Mouse (Mus musculus) forebrain, postnatal 0 days (tissue): ENCODE data around the gene Zmynd15. TPM values are rescaled to one million over a fixed set of nuclear protein-coding genes. Genes with fewer than 3 reads are reported as not detected.

Experiments
- ATAC-seq: fragments of 200-750 bp; cut with Nextera tagmentation; 2 replicates; pipeline ENCODE4 v1.8.0; 2017; ENCODE audit warnings: mild to moderate bottlenecking, moderate library complexity
- DNase-seq: peaks from one replicate; pipeline ENCODE4 v3.0.0-alpha.2; 2015
- H3K27ac ChIP-seq: fragments of 300-500 bp; sonication (generic); 2 replicates; pipeline ENCODE4 v1.5.1; 2014; ENCODE audit warnings: low read depth, mild to moderate bottlenecking, antibody characterized with exemption, low read length, moderate library complexity, mixed read lengths
- H3K27me3 ChIP-seq: fragments of 300-500 bp; sonication (generic); 2 replicates; pipeline ENCODE4 v1.6.1; 2014; ENCODE audit warnings: mild to moderate bottlenecking, low read length, mixed read lengths; ENCODE audit not compliant: insufficient read depth
- H3K36me3 ChIP-seq: fragments of 300-500 bp; sonication (generic); 2 replicates; pipeline ENCODE4 v1.6.1; 2014; ENCODE audit warnings: mild to moderate bottlenecking, moderate library complexity; ENCODE audit not compliant: insufficient read depth
- H3K4me1 ChIP-seq: fragments of 300-500 bp; sonication (generic); 2 replicates; pipeline ENCODE4 v1.6.1; 2014; ENCODE audit warnings: antibody characterized with exemption; ENCODE audit not compliant: insufficient read depth
- H3K4me2 ChIP-seq: fragments of 300-500 bp; sonication (generic); 2 replicates; pipeline ENCODE4 v1.6.1; 2014; ENCODE audit warnings: low read depth, mild to moderate bottlenecking, moderate library complexity
- H3K4me3 ChIP-seq: fragments of 300-500 bp; sonication (generic); 2 replicates; pipeline ENCODE4 v1.5.1; 2014; ENCODE audit warnings: low read depth, low read length, mixed read lengths
- H3K9ac ChIP-seq: fragments of 300-500 bp; sonication (generic); 2 replicates; pipeline ENCODE4 v1.6.1; 2014; ENCODE audit warnings: mild to moderate bottlenecking
- H3K9me3 ChIP-seq: fragments of 300-500 bp; sonication (generic); 2 replicates; pipeline ENCODE4 v1.6.1; 2016; ENCODE audit warnings: low read length
- CTCF ChIP-seq: sonication (generic); IDR thresholded peaks from 2 replicates; pipeline ENCODE4 v1.5.1; 2016; ENCODE audit warnings: antibody characterized with exemption, control low read depth, low read depth
- WGBS: fragments of 180-500 bp; shearing (Covaris S2); extraction: QIAGEN DNeasy Blood & Tissue Kit; methylation state at CpG from one replicate; pipeline ENCODE4 v1.1.7; 2014; 5-methylcytosine and 5-hydroxymethylcytosine counted together
- polyA plus RNA-seq: library from polyadenylated mRNA; unstranded; fragments of >200 nt; fragmentation: Nextera tagmentation; extraction: Ambion mirVana; gene quantifications from 2 replicates; pipeline ENCODE4 v1.2.1, GENCODE M21; 2015
- total RNA-seq: library from RNA; depleted of rRNA; stranded (reverse); fragments of >200 nt; gene quantifications from 2 replicates; pipeline ENCODE4 v1.2.3, GENCODE M21; 2014

Zmynd15 gene
- total and polyA plus RNA-seq, 2 experiments from 2014 or later: 0.84 to 1.1 TPM

GRCm38 (mm10) chr11:70438728-70439374 is 20.4 kb upstream of the Zmynd15 start:
- H3K27ac ChIP-seq: no peak overlapping the region
- H3K4me1 ChIP-seq: peaks cover under 1% of the 10 kb centered on the region
- no peak overlapping the region for H3K9ac ChIP-seq
- H3K9me3 ChIP-seq: no peaks in the 10 kb centered on the region
- WGBS: 91% methylated on average over 7 of the region's 7 CpGs
- DNase-seq (no peak), ATAC-seq (no peak)
- TF ChIP-seq CTCF: no peak
- no peak overlapping the region for H3K4me2 ChIP-seq
- peaks cover 50% of the 10 kb centered on the region for H3K36me3 ChIP-seq
- no peaks in the 10 kb centered on the region for H3K27me3 ChIP-seq
- no peak overlapping the region for H3K4me3 ChIP-seq

- Histone ChIP-seq H3K9ac (no peak overlapping the region), H3K9me3 (no peaks in the 10 kb centered on the region), H3K4me3 (no peak overlapping the region), H3K27ac (no peak overlapping the region), H3K27me3 (no peaks in the 10 kb centered on the region), H3K4me1 (no peaks in the 10 kb centered on the region), H3K36me3 (peaks cover 50% of the 10 kb centered on the region), H3K4me2 (no peak overlapping the region)
- WGBS: 95% methylated on average over 4 of the region's 4 CpGs
- ATAC-seq: no peak
- TF ChIP-seq CTCF: no peak
- DNase-seq: no peak
Observed at GRCm38 (mm10) chr11:70440637-70441036, 18.6 kb upstream of the Zmynd15 start.

- 89% methylated on average over 7 of the region's 7 CpGs for WGBS
- no peak for TF ChIP-seq CTCF
- Histone ChIP-seq H3K4me2 (no peak overlapping the region), H3K9ac (no peak overlapping the region), H3K4me1 (no peaks in the 10 kb centered on the region), H3K4me3 (no peak overlapping the region), H3K27me3 (no peaks in the 10 kb centered on the region), H3K9me3 (no peaks in the 10 kb centered on the region), H3K36me3 (peaks cover 40% of the 10 kb centered on the region), H3K27ac (no peak overlapping the region)
- DNase-seq (no peak), ATAC-seq (no peak)
Observed at GRCm38 (mm10) chr11:70441882-70442281, 17.4 kb upstream of the Zmynd15 start.

- H3K36me3 ChIP-seq: peaks cover 19% of the 10 kb centered on the region
- 85% methylated on average over 3 of the region's 3 CpGs for WGBS
- H3K4me3 ChIP-seq: no peak overlapping the region
- no peak overlapping the region for H3K27ac ChIP-seq
- no peaks in the 10 kb centered on the region for H3K9me3 ChIP-seq
- DNase-seq: no peak
- H3K4me1 ChIP-seq: no peaks in the 10 kb centered on the region
- no peak for ATAC-seq
- no peak overlapping the region for H3K4me2 ChIP-seq
- TF ChIP-seq CTCF: no peak
- no peaks in the 10 kb centered on the region for H3K27me3 ChIP-seq
- H3K9ac ChIP-seq: no peak overlapping the region
Observed at GRCm38 (mm10) chr11:70443964-70444363, 15.3 kb upstream of the Zmynd15 start.

GRCm38 (mm10) chr11:70444667-70445066 is 14.6 kb upstream of the Zmynd15 start:
- Histone ChIP-seq H3K27me3 (no peaks in the 10 kb centered on the region), H3K27ac (no peak overlapping the region), H3K4me1 (no peaks in the 10 kb centered on the region), H3K4me3 (no peak overlapping the region), H3K9me3 (no peaks in the 10 kb centered on the region), H3K4me2 (no peak overlapping the region), H3K9ac (no peak overlapping the region), H3K36me3 (peaks cover 12% of the 10 kb centered on the region)
- no peak for DNase-seq
- WGBS: 83% methylated on average over 6 of the region's 6 CpGs
- TF ChIP-seq CTCF: no peak
- no peak for ATAC-seq

GRCm38 (mm10) chr11:70446756-70447155 is 12.5 kb upstream of the Zmynd15 start:
- 55% methylated on average over 3 of the region's 3 CpGs for WGBS
- H3K9ac ChIP-seq: no peak overlapping the region
- no peak overlapping the region for H3K27ac ChIP-seq
- H3K9me3 ChIP-seq: no peaks in the 10 kb centered on the region
- no peak for TF ChIP-seq CTCF
- no peaks in the 10 kb centered on the region; the same call in 1 of the 2 replicates for H3K36me3 ChIP-seq
- ATAC-seq (no peak), DNase-seq (no peak)
- H3K4me1 ChIP-seq: no peaks in the 10 kb centered on the region
- H3K4me2 ChIP-seq: no peak overlapping the region
- no peak overlapping the region for H3K4me3 ChIP-seq
- no peaks in the 10 kb centered on the region for H3K27me3 ChIP-seq

- no peaks in the 10 kb centered on the region for H3K36me3 ChIP-seq
- 95% methylated on average over 1 of the region's 1 CpGs for WGBS
- ATAC-seq: no peak
Observed at GRCm38 (mm10) chr11:70447373-70447772, 11.9 kb upstream of the Zmynd15 start.

More at GRCm38 (mm10) chr11:70447373-70447772, 11.9 kb upstream of the Zmynd15 start:
- no peak for DNase-seq
- Histone ChIP-seq H3K9me3 (no peaks in the 10 kb centered on the region), H3K27ac (no peak overlapping the region), H3K4me2 (no peak overlapping the region), H3K4me3 (no peak overlapping the region), H3K27me3 (no peaks in the 10 kb centered on the region), H3K4me1 (0 out of 2 replicates have a peak, but pooled peaks cover 1% of the 10 kb centered on the region), H3K9ac (no peak overlapping the region)
- no peak for TF ChIP-seq CTCF
